Mouse (Mus musculus): Measurements from ENCODE around the gene Drd2.

The Drd2 gene

GRCm38 (mm10) chr9:49452396-49452795 is 112.0 kb downstream of the Drd2 start:
- DNase-seq (ENCODE audit: low spot score): no peak

- DNase-seq (ENCODE audit: low spot score): no peak
Observed at GRCm38 (mm10) chr9:49456136-49456535, 115.7 kb downstream of the Drd2 start.
